Mouse (Mus musculus) lung, embryonic 15.5 days (tissue): ENCODE data around the gene Cdc42bpa. TPM values are rescaled to one million over a fixed set of nuclear protein-coding genes. Genes with fewer than 3 reads are reported as not detected.

Experiments
- ATAC-seq: fragments of 200-750 bp; cut with Nextera tagmentation; 2 replicates; pipeline ENCODE4 v1.8.0; 2017; ENCODE audit warnings: moderate number of reproducible peaks, borderline replicate concordance; ENCODE audit not compliant: low FRiP score, low TSS enrichment; ENCODE audit errors: extremely low read depth
- H3K27ac ChIP-seq: fragments of 300-500 bp; sonication (generic); 2 replicates; pipeline ENCODE4 v1.5.1; 2015; ENCODE audit warnings: moderate library complexity, mild to moderate bottlenecking, inconsistent platforms
- H3K27me3 ChIP-seq: fragments of 300-500 bp; sonication (generic); 2 replicates; pipeline ENCODE4 v1.6.1; 2015; ENCODE audit warnings: inconsistent platforms
- H3K36me3 ChIP-seq: fragments of 300-500 bp; sonication (generic); 2 replicates; pipeline ENCODE4 v1.6.1; 2015; ENCODE audit warnings: inconsistent platforms
- H3K4me1 ChIP-seq: fragments of 300-500 bp; sonication (generic); 2 replicates; pipeline ENCODE4 v1.6.1; 2015; ENCODE audit warnings: inconsistent platforms
- H3K4me2 ChIP-seq: fragments of 300-500 bp; sonication (generic); 2 replicates; pipeline ENCODE4 v1.6.1; 2015; ENCODE audit warnings: inconsistent platforms, mild to moderate bottlenecking, moderate library complexity
- H3K4me3 ChIP-seq: fragments of 300-500 bp; sonication (generic); 2 replicates; pipeline ENCODE4 v1.5.1; 2015; ENCODE audit warnings: mild to moderate bottlenecking, inconsistent platforms
- H3K9ac ChIP-seq: fragments of 300-500 bp; sonication (generic); 2 replicates; pipeline ENCODE4 v1.6.1; 2015; ENCODE audit warnings: inconsistent platforms
- H3K9me3 ChIP-seq: fragments of 300-500 bp; sonication (generic); 2 replicates; pipeline ENCODE4 v1.6.1; 2016; ENCODE audit warnings: inconsistent platforms
- WGBS: fragments of 180-500 bp; shearing (Covaris S2); methylation state at CpG from one replicate; pipeline ENCODE4 v1.1.7; 2015; 5-methylcytosine and 5-hydroxymethylcytosine counted together
- polyA plus RNA-seq: library from polyadenylated mRNA; unstranded; fragments of >200 nt; fragmentation: Nextera tagmentation; extraction: Ambion mirVana; gene quantifications from 2 replicates; pipeline ENCODE4 v1.2.1, GENCODE M21; 2015

Cdc42bpa gene
- polyA plus RNA-seq, 1 experiment from 2014 or later: 12.6 TPM

GRCm38 (mm10) chr1:180184768-180185167 lies 224.5 kb downstream of the Cdc42bpa start:
- Histone ChIP-seq H3K36me3 (no peaks in the 10 kb centered on the region), H3K27me3 (no peaks in the 10 kb centered on the region), H3K9ac (no peak overlapping the region), H3K27ac (no peak overlapping the region), H3K9me3 (no peaks in the 10 kb centered on the region), H3K4me1 (no peaks in the 10 kb centered on the region), H3K4me2 (no peak overlapping the region), H3K4me3 (no peak overlapping the region)
- 26% methylated on average over 7 of the region's 7 CpGs for WGBS
- ATAC-seq: no peak

GRCm38 (mm10) chr1:180185877-180186276 lies 225.6 kb downstream of the Cdc42bpa start:
- no peak for ATAC-seq
- WGBS: 46% methylated on average over 5 of the region's 5 CpGs
- no peak overlapping the region for H3K27ac ChIP-seq
- H3K9me3 ChIP-seq: no peaks in the 10 kb centered on the region
- no peaks in the 10 kb centered on the region for H3K4me1 ChIP-seq
- H3K4me3 ChIP-seq: no peak overlapping the region
- H3K4me2 ChIP-seq: no peak overlapping the region
- H3K9ac ChIP-seq: no peak overlapping the region
- no peaks in the 10 kb centered on the region for H3K36me3 ChIP-seq
- no peaks in the 10 kb centered on the region for H3K27me3 ChIP-seq

- Histone ChIP-seq H3K9ac (no peak overlapping the region), H3K4me3 (no peak overlapping the region), H3K4me2 (no peak overlapping the region), H3K36me3 (no peaks in the 10 kb centered on the region), H3K27me3 (no peaks in the 10 kb centered on the region), H3K9me3 (no peaks in the 10 kb centered on the region), H3K27ac (no peak overlapping the region), H3K4me1 (no peaks in the 10 kb centered on the region)
- ATAC-seq: no peak
- 72% methylated on average over 3 of the region's 3 CpGs for WGBS
Observed at GRCm38 (mm10) chr1:180186371-180186770, 226.1 kb downstream of the Cdc42bpa start.

GRCm38 (mm10) chr1:180188951-180189350 lies 228.7 kb downstream of the Cdc42bpa start:
- ATAC-seq: no peak
- no peak overlapping the region for H3K4me2 ChIP-seq
- H3K4me1 ChIP-seq: no peaks in the 10 kb centered on the region
- no peak overlapping the region for H3K4me3 ChIP-seq
- H3K27me3 ChIP-seq: no peaks in the 10 kb centered on the region
- H3K27ac ChIP-seq: no peak overlapping the region
- 72% methylated on average over 4 of the region's 4 CpGs for WGBS
- H3K9me3 ChIP-seq: no peaks in the 10 kb centered on the region
- no peak overlapping the region for H3K9ac ChIP-seq
- H3K36me3 ChIP-seq: no peaks in the 10 kb centered on the region

GRCm38 (mm10) chr1:180191112-180191511 lies 230.8 kb downstream of the Cdc42bpa start:
- no peak for ATAC-seq
- H3K9me3 ChIP-seq: no peaks in the 10 kb centered on the region
- H3K27me3 ChIP-seq: no peaks in the 10 kb centered on the region
- H3K4me3 ChIP-seq: no peak overlapping the region
- H3K4me2 ChIP-seq: no peak overlapping the region
- H3K27ac ChIP-seq: no peak overlapping the region
- peaks cover 8% of the 10 kb centered on the region; the same call in 1 of the 2 replicates for H3K4me1 ChIP-seq
- 67% methylated on average over 8 of the region's 8 CpGs for WGBS
- no peak overlapping the region for H3K9ac ChIP-seq
- H3K36me3 ChIP-seq: no peaks in the 10 kb centered on the region

GRCm38 (mm10) chr1:180191651-180192220 lies 231.5 kb downstream of the Cdc42bpa start:
- Histone ChIP-seq H3K4me2 (no peak overlapping the region), H3K4me3 (no peak overlapping the region), H3K27ac (no peak overlapping the region), H3K36me3 (no peaks in the 10 kb centered on the region), H3K4me1 (peaks cover 8% of the 10 kb centered on the region; the same call in 1 of the 2 replicates), H3K9ac (no peak overlapping the region), H3K9me3 (no peaks in the 10 kb centered on the region), H3K27me3 (no peaks in the 10 kb centered on the region)
- no peak for ATAC-seq
- 64% methylated on average over 7 of the region's 7 CpGs for WGBS

GRCm38 (mm10) chr1:180192866-180193265 lies 232.6 kb downstream of the Cdc42bpa start:
- H3K4me1 ChIP-seq: peaks cover 8% of the 10 kb centered on the region; the same call in 1 of the 2 replicates
- no peak overlapping the region for H3K4me2 ChIP-seq
- H3K27ac ChIP-seq: no peak overlapping the region
- H3K9ac ChIP-seq: no peak overlapping the region
- no peaks in the 10 kb centered on the region for H3K36me3 ChIP-seq
- H3K4me3 ChIP-seq: no peak overlapping the region
- H3K27me3 ChIP-seq: no peaks in the 10 kb centered on the region
- whole genome bisulfite sequencing: 39% methylated on average over 4 of the region's 4 CpGs
- no peaks in the 10 kb centered on the region for H3K9me3 ChIP-seq
- no peak for ATAC-seq

GRCm38 (mm10) chr1:180193391-180193935 lies 233.2 kb downstream of the Cdc42bpa start:
- no peak overlapping the region for H3K27ac ChIP-seq
- ATAC-seq: no peak
- no peaks in the 10 kb centered on the region for H3K9me3 ChIP-seq
- H3K4me2 ChIP-seq: no peak overlapping the region
- H3K9ac ChIP-seq: no peak overlapping the region
- H3K4me1 ChIP-seq: peaks cover 8% of the 10 kb centered on the region; the same call in 1 of the 2 replicates
- no peaks in the 10 kb centered on the region for H3K36me3 ChIP-seq
- H3K27me3 ChIP-seq: no peaks in the 10 kb centered on the region
- no peak overlapping the region for H3K4me3 ChIP-seq
- 72% methylated on average over 8 of the region's 8 CpGs for WGBS

GRCm38 (mm10) chr1:180194048-180194447 lies 233.8 kb downstream of the Cdc42bpa start:
- H3K36me3 ChIP-seq: no peaks in the 10 kb centered on the region
- no peak overlapping the region for H3K9ac ChIP-seq
- WGBS: 77% methylated on average over 9 of the region's 9 CpGs
- no peaks in the 10 kb centered on the region for H3K9me3 ChIP-seq
- H3K27me3 ChIP-seq: no peaks in the 10 kb centered on the region
- H3K4me2 ChIP-seq: no peak overlapping the region
- peaks cover 8% of the 10 kb centered on the region; the same call in 1 of the 2 replicates for H3K4me1 ChIP-seq
- no peak overlapping the region for H3K27ac ChIP-seq
- H3K4me3 ChIP-seq: no peak overlapping the region
- ATAC-seq: no peak

GRCm38 (mm10) chr1:180194781-180195471 lies 234.7 kb downstream of the Cdc42bpa start:
- H3K4me3 ChIP-seq: peak overlapping the region; percentile 67
- H3K9me3 ChIP-seq: no peaks in the 10 kb centered on the region
- WGBS: 26% methylated on average over 9 of the region's 9 CpGs
- H3K4me1 ChIP-seq: peaks cover 8% of the 10 kb centered on the region; the same call in 1 of the 2 replicates
- peak; percentile 41; the same call in 1 of the 2 replicates for ATAC-seq
- peak overlapping the region; percentile 51 for H3K9ac ChIP-seq
- no peaks in the 10 kb centered on the region for H3K27me3 ChIP-seq
- no peak overlapping the region for H3K27ac ChIP-seq
- peak overlapping the region; percentile 97 for H3K4me2 ChIP-seq
- no peaks in the 10 kb centered on the region for H3K36me3 ChIP-seq

GRCm38 (mm10) chr1:180195703-180196381 lies 235.6 kb downstream of the Cdc42bpa start:
- Histone ChIP-seq H3K4me1 (peaks cover 8% of the 10 kb centered on the region; the same call in 1 of the 2 replicates), H3K27me3 (no peaks in the 10 kb centered on the region), H3K4me2 (peak overlapping the region; percentile 97), H3K9me3 (no peaks in the 10 kb centered on the region), H3K9ac (peak overlapping the region; percentile 51), H3K27ac (no peak overlapping the region), H3K4me3 (peak overlapping the region; percentile 67), H3K36me3 (no peaks in the 10 kb centered on the region)
- WGBS: under 1% methylated on average over 57 of the region's 57 CpGs
- ATAC-seq: peak; percentile 100
